Mouse (Mus musculus): ENCODE data around the gene Ssna1. TPM values are rescaled to one million over a fixed set of nuclear protein-coding genes. Genes with fewer than 3 reads are reported as not detected.

The Ssna1 gene
- polyA plus RNA-seq, 1 experiment from 2014 or later, result 144 TPM

GRCm38 (mm10) chr2:25288734-25289345 is 16.6 kb upstream of the Ssna1 start:
- H3K4me1 ChIP-seq, result peaks cover 46% of the 10 kb centered on the region

GRCm38 (mm10) chr2:25287927-25288649 is 15.8 kb upstream of the Ssna1 start, which contains the start of gene Tmem210:
Gene Tmem210 (plus strand): TSS chr2:25288145.
- ATAC-seq (ENCODE audit: extremely low read depth, insufficient number of reproducible peaks, low FRiP score, low TSS enrichment), result no peak
- peaks cover 60% of the 10 kb centered on the region for H3K27me3 ChIP-seq (replicated peaks)
- no peak within 1 kb of the TSS for H3K4me3 ChIP-seq
- H3K9me3 ChIP-seq, result no peaks in the 10 kb centered on the region
- no peak within 1 kb of the TSS for H3K9ac ChIP-seq
- peaks cover 34% of the 10 kb centered on the region for H3K36me3 ChIP-seq
- peaks cover 46% of the 10 kb centered on the region for H3K4me1 ChIP-seq
- no peak within 1 kb of the TSS for H3K27ac ChIP-seq (replicated peaks)
- H3K4me2 ChIP-seq, result no peak within 1 kb of the TSS
- WGBS, result 76% methylated on average over 6 of the region's 6 CpGs

More at GRCm38 (mm10) chr2:25288734-25289345, 16.6 kb upstream of the Ssna1 start:
- H3K9ac ChIP-seq, result no peak overlapping the region
- ATAC-seq (ENCODE audit: extremely low read depth, insufficient number of reproducible peaks, low FRiP score, low TSS enrichment), result no peak
- WGBS, result 63% methylated on average over 7 of the region's 7 CpGs
- no peaks in the 10 kb centered on the region for H3K9me3 ChIP-seq
- no peak overlapping the region for H3K4me3 ChIP-seq
- H3K36me3 ChIP-seq, result peaks cover 26% of the 10 kb centered on the region
- no peak overlapping the region for H3K4me2 ChIP-seq
- H3K27me3 ChIP-seq (replicated peaks), result peaks cover 68% of the 10 kb centered on the region
- H3K27ac ChIP-seq (replicated peaks), result no peak overlapping the region

- Histone ChIP-seq H3K27ac (replicated peaks) (no peak overlapping the region), H3K4me2 (no peak overlapping the region), H3K4me1 (peaks cover 40% of the 10 kb centered on the region), H3K9ac (no peak overlapping the region), H3K9me3 (no peaks in the 10 kb centered on the region), H3K4me3 (no peak overlapping the region), H3K36me3 (peaks cover 45% of the 10 kb centered on the region), H3K27me3 (replicated peaks) (peaks cover 50% of the 10 kb centered on the region)
- ATAC-seq (ENCODE audit: extremely low read depth, insufficient number of reproducible peaks, low FRiP score, low TSS enrichment), result no peak
- 43% methylated on average over 7 of the region's 7 CpGs for WGBS
These were observed 14.8 kb upstream of the Ssna1 start for GRCm38 (mm10) chr2:25286837-25287636.

- no peak overlapping the region for H3K9ac ChIP-seq
These were observed 14.1 kb upstream of the Ssna1 start for GRCm38 (mm10) chr2:25286314-25286713.

GRCm38 (mm10) chr2:25285551-25285950 is 13.3 kb upstream of the Ssna1 start:
- Histone ChIP-seq H3K9me3 (no peaks in the 10 kb centered on the region), H3K4me3 (no peak overlapping the region), H3K27ac (replicated peaks) (no peak overlapping the region), H3K9ac (no peak overlapping the region), H3K4me1 (peaks cover 25% of the 10 kb centered on the region), H3K36me3 (peaks cover 57% of the 10 kb centered on the region), H3K27me3 (replicated peaks) (peaks cover 35% of the 10 kb centered on the region), H3K4me2 (no peak overlapping the region)
- 97% methylated on average over 2 of the region's 2 CpGs for WGBS
- no peak for ATAC-seq (ENCODE audit: extremely low read depth, insufficient number of reproducible peaks, low FRiP score, low TSS enrichment)

More at GRCm38 (mm10) chr2:25286314-25286713, 14.1 kb upstream of the Ssna1 start:
- Histone ChIP-seq H3K36me3 (peaks cover 50% of the 10 kb centered on the region), H3K4me3 (no peak overlapping the region), H3K27ac (replicated peaks) (no peak overlapping the region), H3K9me3 (no peaks in the 10 kb centered on the region), H3K4me1 (peaks cover 32% of the 10 kb centered on the region), H3K27me3 (replicated peaks) (peaks cover 42% of the 10 kb centered on the region), H3K4me2 (no peak overlapping the region)
- no peak for ATAC-seq (ENCODE audit: extremely low read depth, insufficient number of reproducible peaks, low FRiP score, low TSS enrichment)
- 44% methylated on average over 1 of the region's 1 CpGs for WGBS

GRCm38 (mm10) chr2:25278928-25279882 is 7.0 kb upstream of the Ssna1 start:
- Histone ChIP-seq H3K9ac (no peak overlapping the region), H3K36me3 (peaks cover 98% of the 10 kb centered on the region), H3K27ac (replicated peaks) (no peak overlapping the region), H3K4me3 (no peak overlapping the region), H3K4me1 (peaks cover under 1% of the 10 kb centered on the region; the same call in 1 of the 2 replicates), H3K27me3 (replicated peaks) (no peaks in the 10 kb centered on the region), H3K4me2 (no peak overlapping the region), H3K9me3 (no peaks in the 10 kb centered on the region)
- 61% methylated on average over 13 of the region's 13 CpGs for WGBS
- ATAC-seq (ENCODE audit: extremely low read depth, insufficient number of reproducible peaks, low FRiP score, low TSS enrichment), result no peak

- Histone ChIP-seq H3K27ac (replicated peaks) (peak overlapping the region; percentile 74), H3K9me3 (no peaks in the 10 kb centered on the region), H3K9ac (peak overlapping the region; percentile 94), H3K27me3 (replicated peaks) (no peaks in the 10 kb centered on the region), H3K4me1 (peaks cover 27% of the 10 kb centered on the region), H3K4me3 (peak overlapping the region; percentile 89), H3K4me2 (peak overlapping the region; percentile 98), H3K36me3 (peaks cover 76% of the 10 kb centered on the region)
- no peak for ATAC-seq (ENCODE audit: extremely low read depth, insufficient number of reproducible peaks, low FRiP score, low TSS enrichment)
- WGBS, result 26% methylated on average over 16 of the region's 16 CpGs
These were observed 772 bp upstream of the Ssna1 start for GRCm38 (mm10) chr2:25273010-25273409.

GRCm38 (mm10) chr2:25272515-25272914 is 277 bp upstream of the Ssna1 start:
- Histone ChIP-seq H3K27ac (replicated peaks) (peak overlapping the region; percentile 74), H3K36me3 (peaks cover 72% of the 10 kb centered on the region), H3K4me1 (peaks cover 30% of the 10 kb centered on the region), H3K27me3 (replicated peaks) (no peaks in the 10 kb centered on the region), H3K4me3 (peak overlapping the region; percentile 89), H3K9me3 (no peaks in the 10 kb centered on the region), H3K9ac (peak overlapping the region; percentile 94), H3K4me2 (peak overlapping the region; percentile 98)
- 0 out of 2 replicates have a peak, but pooled peaks have one; percentile 38 for ATAC-seq (ENCODE audit: extremely low read depth, insufficient number of reproducible peaks, low FRiP score, low TSS enrichment)
- 0% methylated on average over 29 of the region's 29 CpGs for WGBS

GRCm38 (mm10) chr2:25267746-25268309 is 4.4 kb downstream of the Ssna1 start:
- H3K27me3 ChIP-seq (replicated peaks), result peaks cover 19% of the 10 kb centered on the region
- WGBS, result 69% methylated on average over 4 of the region's 4 CpGs

GRCm38 (mm10) chr2:25267241-25267640 is 5.0 kb downstream of the Ssna1 start:
- H3K27ac ChIP-seq (replicated peaks), result no peak overlapping the region
- no peaks in the 10 kb centered on the region for H3K9me3 ChIP-seq
- H3K9ac ChIP-seq, result no peak overlapping the region
- peaks cover 61% of the 10 kb centered on the region for H3K4me1 ChIP-seq
- peaks cover 19% of the 10 kb centered on the region for H3K27me3 ChIP-seq (replicated peaks)
- no peak overlapping the region for H3K4me3 ChIP-seq
- H3K4me2 ChIP-seq, result no peak overlapping the region
- peaks cover 31% of the 10 kb centered on the region for H3K36me3 ChIP-seq
- no peak for ATAC-seq (ENCODE audit: extremely low read depth, insufficient number of reproducible peaks, low FRiP score, low TSS enrichment)

More at GRCm38 (mm10) chr2:25267746-25268309, 4.4 kb downstream of the Ssna1 start:
- no peak overlapping the region for H3K4me2 ChIP-seq
- H3K27ac ChIP-seq (replicated peaks), result no peak overlapping the region
- no peak for ATAC-seq (ENCODE audit: extremely low read depth, insufficient number of reproducible peaks, low FRiP score, low TSS enrichment)
- peaks cover 31% of the 10 kb centered on the region for H3K36me3 ChIP-seq
- H3K9ac ChIP-seq, result peak overlapping the region; percentile 3; the same call in 1 of the 2 replicates
- H3K4me3 ChIP-seq, result no peak overlapping the region
- peaks cover 61% of the 10 kb centered on the region for H3K4me1 ChIP-seq
- H3K9me3 ChIP-seq, result no peaks in the 10 kb centered on the region

Measured in heart, embryonic 13.5 days (tissue).